Mouse (Mus musculus): ENCODE results near the gene Dusp14.

Gene Dusp14

DNA sequence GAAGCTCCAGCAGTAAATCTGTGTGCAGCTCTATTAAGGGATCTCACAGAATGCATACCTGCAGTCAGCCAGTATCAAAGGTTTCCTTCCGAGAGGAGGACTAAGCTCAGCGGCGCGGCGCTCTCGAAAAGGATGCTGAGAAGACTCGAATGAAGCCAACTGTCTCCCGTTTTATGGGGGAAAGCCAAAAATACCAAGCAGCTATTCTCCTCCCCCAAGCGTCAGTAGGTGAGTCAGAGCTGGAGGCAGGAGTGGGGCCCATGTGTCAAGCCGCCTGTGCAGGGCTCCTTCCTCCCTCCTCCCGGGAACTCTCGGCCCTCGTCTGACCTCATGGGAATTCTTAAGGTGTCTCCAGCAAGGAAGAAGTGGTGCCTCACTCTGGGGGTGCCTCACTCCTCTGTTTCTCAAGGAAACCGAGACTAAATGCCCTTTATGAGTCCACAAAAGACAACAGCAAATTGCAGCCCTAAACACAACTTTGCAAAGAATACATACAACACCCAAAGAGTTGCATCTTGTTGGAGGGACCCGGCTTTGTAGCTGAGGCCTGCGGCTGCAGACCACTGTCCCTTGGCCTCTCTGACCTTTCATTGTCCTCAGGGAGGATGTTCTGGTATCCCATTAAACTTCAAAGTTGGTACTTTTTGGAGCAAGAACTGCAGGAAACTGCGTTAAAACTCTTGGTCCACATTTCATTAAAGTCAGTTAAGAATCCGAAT is 2.0 kb downstream of the Dusp14 start:
- DNase-seq (ENCODE audit: low spot score), result peak; percentile 51

DNA sequence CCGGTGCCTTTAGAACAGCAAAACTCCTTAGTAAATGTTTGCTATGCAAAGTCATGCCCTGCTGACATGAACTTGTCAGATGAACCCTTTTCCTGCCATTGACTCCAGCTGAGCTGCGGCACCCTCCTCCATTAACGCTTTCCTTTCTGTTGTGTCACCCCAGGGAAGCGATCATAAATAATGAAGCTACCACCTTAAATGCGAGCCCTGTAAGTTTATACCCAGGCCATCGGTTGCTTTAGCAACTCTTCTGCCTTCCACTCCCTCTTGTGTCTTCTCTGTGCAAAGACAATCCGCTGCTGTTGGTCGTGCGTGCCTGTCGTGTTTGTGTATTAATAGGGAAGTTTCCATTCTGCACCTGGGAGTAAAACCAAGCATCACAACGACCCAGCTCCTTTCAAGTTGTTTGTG is 3.0 kb downstream of the Dusp14 start:
- peak; percentile 60 for DNase-seq (ENCODE audit: low spot score)

- DNase-seq (ENCODE audit: low spot score), result no peak
These were observed 5.3 kb downstream of the Dusp14 start for GRCm38 (mm10) chr11:84063631-84064209.

DNA sequence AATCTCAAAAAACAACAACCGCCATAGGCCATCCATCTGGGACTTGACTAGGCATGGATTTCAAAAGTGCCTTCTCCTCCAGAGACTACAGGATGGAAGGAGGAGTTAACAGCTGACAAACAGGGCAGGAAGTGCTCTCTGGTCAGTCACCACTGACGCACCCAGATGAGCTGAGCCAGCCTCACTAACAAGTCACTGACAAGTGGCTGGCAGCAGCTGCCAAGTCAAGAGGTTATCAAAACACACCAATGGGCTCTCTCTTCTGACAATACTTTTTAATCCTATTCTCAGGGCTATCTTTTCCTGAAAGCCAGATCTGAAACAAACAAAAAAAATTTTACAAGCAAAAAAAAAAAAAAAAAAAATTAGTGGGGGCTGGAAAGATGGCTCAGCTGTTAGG is 6.3 kb downstream of the Dusp14 start:
- DNase-seq (ENCODE audit: low spot score), result peak; percentile 70

GRCm38 (mm10) chr11:84061881-84062280 is 7.2 kb downstream of the Dusp14 start:
- DNase-seq (ENCODE audit: low spot score), result no peak

- no peak for DNase-seq (ENCODE audit: low spot score)
These were observed 8.4 kb downstream of the Dusp14 start for GRCm38 (mm10) chr11:84060635-84061034.

- DNase-seq (ENCODE audit: low spot score), result no peak
These were observed 9.3 kb downstream of the Dusp14 start for GRCm38 (mm10) chr11:84059784-84060183.

- DNase-seq (ENCODE audit: low spot score), result no peak
These were observed 11.6 kb downstream of the Dusp14 start for GRCm38 (mm10) chr11:84057418-84057817.

- no peak for DNase-seq (ENCODE audit: low spot score)
These were observed 15.4 kb downstream of the Dusp14 start for GRCm38 (mm10) chr11:84053524-84054163.

GRCm38 (mm10) chr11:84053055-84053454 is 16.0 kb downstream of the Dusp14 start:
- no peak for DNase-seq (ENCODE audit: low spot score)

DNA sequence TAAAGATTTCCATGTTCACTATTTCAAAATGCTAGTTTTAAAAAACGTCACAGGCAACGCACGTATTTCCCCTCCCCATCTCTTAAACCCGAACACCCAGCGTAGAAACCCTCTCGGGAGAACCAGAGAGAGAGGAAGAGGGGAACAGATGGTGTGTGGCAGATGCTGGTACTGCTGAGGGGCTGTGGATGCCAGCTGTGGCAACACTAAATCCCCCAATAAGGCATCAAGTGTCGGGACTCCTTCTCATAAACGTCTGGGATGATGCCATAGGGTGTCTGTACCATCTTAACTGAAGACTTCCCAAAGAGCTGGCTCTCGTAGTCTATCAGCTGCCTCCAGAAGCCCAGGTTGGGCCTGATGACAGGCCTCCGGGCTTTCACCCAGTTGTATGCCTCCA is 20.6 kb downstream of the Dusp14 start:
- no peak for DNase-seq (ENCODE audit: low spot score)

DNA sequence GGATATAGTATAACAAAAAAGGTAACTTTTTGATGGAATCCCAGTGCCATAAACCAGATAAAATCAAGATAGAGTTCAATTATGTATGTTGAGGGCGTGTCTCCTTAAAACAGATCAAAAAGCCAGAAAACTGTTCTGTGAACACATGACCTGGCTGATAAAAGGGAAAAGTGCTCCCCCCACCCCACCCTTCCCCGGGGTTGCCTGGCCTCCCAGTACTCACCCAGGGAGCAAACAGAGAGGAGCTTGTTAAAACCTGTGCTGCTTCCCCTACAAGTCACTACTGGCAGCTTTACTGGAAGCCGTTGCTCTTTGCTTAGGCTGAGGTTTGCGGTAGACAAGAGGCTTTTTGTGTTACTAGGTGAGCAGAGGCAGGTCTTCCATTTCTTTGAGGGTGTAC is 21.8 kb downstream of the Dusp14 start:
- no peak for DNase-seq (ENCODE audit: low spot score)

- DNase-seq (ENCODE audit: low spot score), result no peak
These were observed 24.1 kb downstream of the Dusp14 start for GRCm38 (mm10) chr11:84044988-84045387.

DNA sequence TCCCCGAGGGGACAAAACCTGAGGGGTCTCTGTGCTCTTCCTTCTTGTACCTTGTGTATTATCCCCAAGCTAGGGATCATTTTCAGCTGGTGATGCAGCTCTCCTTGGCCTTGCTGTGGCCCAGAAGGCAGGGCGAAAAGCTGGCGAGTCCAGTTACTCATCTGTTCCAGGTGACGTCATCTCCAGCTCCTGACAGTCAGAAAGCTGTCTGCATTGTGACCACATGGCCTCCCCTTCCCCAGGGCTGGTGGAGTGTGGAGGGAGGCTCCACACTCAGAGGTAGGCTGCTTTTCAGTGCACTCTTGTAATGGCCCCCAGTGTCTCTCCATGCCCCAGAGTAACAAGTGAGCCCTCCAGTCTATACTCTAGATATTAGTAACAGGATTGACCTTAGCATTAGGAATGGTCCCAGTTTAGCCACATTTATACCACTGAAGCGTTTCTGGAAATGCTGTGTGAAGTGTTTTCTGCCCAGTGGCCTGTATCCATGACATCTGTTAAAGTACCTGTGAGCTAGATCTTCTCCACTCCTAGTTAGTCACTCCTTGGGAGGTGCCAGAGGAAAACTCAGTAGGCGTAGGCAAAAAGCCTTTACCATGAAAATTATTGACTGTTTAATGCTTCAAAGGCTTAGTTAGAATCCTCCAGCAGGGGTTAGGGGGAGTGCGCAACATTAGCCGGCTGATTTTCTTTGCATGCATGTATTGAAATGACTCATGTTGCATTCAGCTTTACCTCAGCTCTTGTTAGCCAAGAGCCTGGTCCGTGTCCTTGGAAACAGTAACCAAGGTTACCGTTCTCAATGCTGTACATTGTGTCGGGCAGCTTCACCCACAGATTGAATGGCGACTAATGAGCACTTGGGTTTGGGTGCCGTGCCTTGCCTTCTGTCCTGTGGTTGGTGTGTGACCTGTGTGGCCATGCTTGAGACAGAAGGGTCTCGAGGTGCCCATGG is 26.0 kb downstream of the Dusp14 start:
- DNase-seq (ENCODE audit: low spot score), result peak; percentile 93

GRCm38 (mm10) chr11:84040621-84041020 is 28.4 kb downstream of the Dusp14 start:
- DNase-seq (ENCODE audit: low spot score), result no peak

- no peak for DNase-seq (ENCODE audit: low spot score)
These were observed 35.4 kb downstream of the Dusp14 start for GRCm38 (mm10) chr11:84033671-84034070.

GRCm38 (mm10) chr11:84032559-84032958 is 36.5 kb downstream of the Dusp14 start:
- DNase-seq (ENCODE audit: low spot score), result no peak

GRCm38 (mm10) chr11:84031971-84032370 is 37.1 kb downstream of the Dusp14 start:
- DNase-seq (ENCODE audit: low spot score), result peak; percentile 64

- DNase-seq (ENCODE audit: low spot score), result no peak
These were observed 40.6 kb downstream of the Dusp14 start for GRCm38 (mm10) chr11:84028271-84029028.

- no peak for DNase-seq (ENCODE audit: low spot score)
These were observed 41.8 kb downstream of the Dusp14 start for GRCm38 (mm10) chr11:84027231-84027630.

GRCm38 (mm10) chr11:84016810-84017508 is 52.1 kb downstream of the Dusp14 start:
- DNase-seq (ENCODE audit: low spot score), result no peak

Measured in embryo, embryonic 10 days (tissue).